Mouse (Mus musculus) heart, embryonic 16.5 days (tissue): ENCODE results near the gene Atp6v1g1. TPM values are rescaled to one million over a fixed set of nuclear protein-coding genes. Genes with fewer than 3 reads are reported as not detected.

Experiments
- ATAC-seq: fragments of 200-750 bp; cut with Nextera tagmentation; replicated peaks from 2 replicates; pipeline ENCODE4 v1.8.0; 2017; ENCODE audit warnings: moderate number of reproducible peaks; ENCODE audit not compliant: insufficient read depth, low FRiP score; ENCODE audit errors: extremely low read depth
- H3K27ac ChIP-seq: fragments of 300-500 bp; sonication (generic); 2 replicates; pipeline ENCODE4 v1.5.1; 2014; ENCODE audit warnings: mild to moderate bottlenecking, low read length, control low read depth, moderate library complexity
- H3K27me3 ChIP-seq: fragments of 300-500 bp; sonication (generic); 2 replicates; pipeline ENCODE4 v1.6.1; 2014; ENCODE audit warnings: low read length, mixed read lengths; ENCODE audit not compliant: control insufficient read depth, insufficient read depth
- H3K36me3 ChIP-seq: fragments of 300-500 bp; sonication (generic); 2 replicates; pipeline ENCODE4 v1.6.1; 2014; ENCODE audit not compliant: control insufficient read depth, insufficient read depth
- H3K4me1 ChIP-seq: fragments of 300-500 bp; sonication (generic); 2 replicates; pipeline ENCODE4 v1.6.1; 2014; ENCODE audit warnings: low read length, mixed read lengths; ENCODE audit not compliant: control insufficient read depth, insufficient read depth
- H3K4me2 ChIP-seq: fragments of 300-500 bp; sonication (generic); 2 replicates; pipeline ENCODE4 v1.6.1; 2014; ENCODE audit warnings: low read depth, mild to moderate bottlenecking, control low read depth, low read length
- H3K4me3 ChIP-seq: fragments of 300-500 bp; sonication (generic); 2 replicates; pipeline ENCODE4 v1.5.1; 2014; ENCODE audit warnings: mild to moderate bottlenecking, control low read depth, low read length
- H3K9ac ChIP-seq: fragments of 300-500 bp; sonication (generic); 2 replicates; pipeline ENCODE4 v1.6.1; 2014; ENCODE audit warnings: low read length, control low read depth
- H3K9me3 ChIP-seq: fragments of 300-500 bp; sonication (generic); replicated peaks from 2 replicates; pipeline ENCODE4 v1.6.1; 2016; ENCODE audit warnings: low read length; ENCODE audit not compliant: control insufficient read depth
- WGBS: fragments of 180-500 bp; shearing (Covaris S2); extraction: QIAGEN DNeasy Blood & Tissue Kit; methylation state at CpG from one replicate; pipeline ENCODE4 v1.1.7; 2014; 5-methylcytosine and 5-hydroxymethylcytosine counted together
- polyA plus RNA-seq: library from polyadenylated mRNA; unstranded; fragments of >200 nt; fragmentation: Nextera tagmentation; extraction: Ambion mirVana; gene quantifications from 2 replicates; pipeline ENCODE4 v1.2.1, GENCODE M21; 2015

Atp6v1g1 gene
- polyA plus RNA-seq, 1 experiment from 2014 or later: 238 TPM

GRCm38 (mm10) chr4:63561861-63562675 is 17.5 kb downstream of the Atp6v1g1 start:
- H3K27ac ChIP-seq: peak overlapping the region; percentile 52
- H3K4me3 ChIP-seq: no peak overlapping the region
- no peaks in the 10 kb centered on the region for H3K27me3 ChIP-seq
- H3K9ac ChIP-seq: no peak overlapping the region
- H3K4me2 ChIP-seq: no peak overlapping the region
- H3K9me3 ChIP-seq: no peaks in the 10 kb centered on the region
- peaks cover 27% of the 10 kb centered on the region for H3K4me1 ChIP-seq
- H3K36me3 ChIP-seq: 0 out of 2 replicates have a peak, but pooled peaks cover 3% of the 10 kb centered on the region
- no peak for ATAC-seq
- WGBS: 68% methylated on average over 7 of the region's 7 CpGs

GRCm38 (mm10) chr4:63562742-63563141 is 18.2 kb downstream of the Atp6v1g1 start:
- Histone ChIP-seq H3K27me3 (no peaks in the 10 kb centered on the region), H3K4me3 (no peak overlapping the region), H3K9ac (no peak overlapping the region), H3K4me2 (no peak overlapping the region), H3K9me3 (no peaks in the 10 kb centered on the region), H3K27ac (no peak overlapping the region), H3K4me1 (peaks cover 20% of the 10 kb centered on the region), H3K36me3 (0 out of 2 replicates have a peak, but pooled peaks cover 3% of the 10 kb centered on the region)
- WGBS: 74% methylated on average over 4 of the region's 4 CpGs
- no peak for ATAC-seq

GRCm38 (mm10) chr4:63567712-63568390 is 23.3 kb downstream of the Atp6v1g1 start:
- H3K4me2 ChIP-seq: no peak overlapping the region
- no peak overlapping the region for H3K27ac ChIP-seq
- H3K4me1 ChIP-seq: no peaks in the 10 kb centered on the region; the same call in 1 of the 2 replicates
- H3K9ac ChIP-seq: no peak overlapping the region
- WGBS: 59% methylated on average over 10 of the region's 10 CpGs
- no peaks in the 10 kb centered on the region for H3K27me3 ChIP-seq
- ATAC-seq: peak; percentile 65; the same call in 1 of the 2 replicates
- H3K9me3 ChIP-seq: no peaks in the 10 kb centered on the region
- 0 out of 2 replicates have a peak, but pooled peaks cover 3% of the 10 kb centered on the region for H3K36me3 ChIP-seq
- no peak overlapping the region for H3K4me3 ChIP-seq

- Histone ChIP-seq H3K4me3 (no peak overlapping the region), H3K9ac (no peak overlapping the region), H3K36me3 (peaks cover 7% of the 10 kb centered on the region; the same call in 1 of the 2 replicates), H3K27me3 (no peaks in the 10 kb centered on the region), H3K4me1 (no peaks in the 10 kb centered on the region; the same call in 1 of the 2 replicates), H3K27ac (no peak overlapping the region), H3K9me3 (no peaks in the 10 kb centered on the region; the same call in 1 of the 2 replicates), H3K4me2 (no peak overlapping the region)
- 78% methylated on average over 8 of the region's 8 CpGs for WGBS
- ATAC-seq: no peak
These were observed 24.8 kb downstream of the Atp6v1g1 start for GRCm38 (mm10) chr4:63569322-63569721.

DNA sequence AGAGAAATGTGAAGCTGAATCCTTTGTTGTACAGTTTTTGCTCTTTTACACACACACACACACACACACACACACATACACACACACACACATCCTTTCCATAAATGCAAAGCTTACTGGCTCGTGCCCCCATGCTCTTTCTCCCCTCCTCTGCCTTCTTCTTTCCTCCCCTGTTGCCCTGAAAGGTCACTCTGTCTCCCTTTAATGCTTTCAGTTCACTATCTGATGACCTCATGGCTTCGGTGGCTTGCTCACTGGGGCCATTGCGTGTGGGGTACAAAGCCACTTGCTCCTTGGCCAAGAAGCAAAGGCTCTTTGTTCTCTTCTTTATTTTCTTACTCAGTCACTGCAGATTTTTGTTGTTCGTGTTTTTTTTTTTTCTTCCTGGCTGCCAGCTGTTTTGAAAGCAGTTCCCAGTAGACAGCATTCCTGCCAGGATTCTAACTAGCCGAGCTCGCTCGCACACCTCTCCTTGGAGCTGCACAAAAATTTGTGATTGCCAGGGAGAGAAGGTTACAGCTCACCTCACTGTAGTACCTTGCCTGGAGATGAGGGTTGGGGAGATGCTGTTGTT is 25.7 kb downstream of the Atp6v1g1 start:
- H3K27me3 ChIP-seq: no peaks in the 10 kb centered on the region
- no peak overlapping the region for H3K9ac ChIP-seq
- H3K27ac ChIP-seq: no peak overlapping the region
- H3K4me3 ChIP-seq: no peak overlapping the region
- H3K4me1 ChIP-seq: no peaks in the 10 kb centered on the region; the same call in 1 of the 2 replicates
- 48% methylated on average over 7 of the region's 7 CpGs for WGBS
- peaks cover 7% of the 10 kb centered on the region; the same call in 1 of the 2 replicates for H3K36me3 ChIP-seq
- ATAC-seq: no peak
- no peak overlapping the region for H3K4me2 ChIP-seq
- H3K9me3 ChIP-seq: no peaks in the 10 kb centered on the region; the same call in 1 of the 2 replicates

DNA sequence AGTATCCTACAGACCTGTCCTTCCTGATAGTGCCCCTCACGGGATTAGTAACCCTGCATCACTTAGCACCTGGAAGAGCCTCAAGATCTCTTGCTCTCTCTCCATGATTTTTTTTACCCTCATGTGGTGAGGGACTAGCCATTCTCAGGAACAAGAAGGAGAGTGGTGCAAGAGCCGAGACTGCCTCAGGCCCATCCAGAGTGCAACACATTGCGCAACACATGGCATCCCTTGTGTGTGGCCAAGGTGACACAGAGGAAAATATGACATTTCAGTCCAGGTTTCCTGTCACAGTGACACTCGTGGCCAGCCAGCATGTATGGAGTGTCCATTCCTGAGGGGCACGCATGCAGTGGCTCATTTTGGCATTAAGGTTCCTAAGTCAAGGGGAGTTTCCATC is 28.0 kb downstream of the Atp6v1g1 start:
- Histone ChIP-seq H3K36me3 (peaks cover 4% of the 10 kb centered on the region; the same call in 1 of the 2 replicates), H3K9me3 (peaks cover 4% of the 10 kb centered on the region; the same call in 1 of the 2 replicates), H3K27me3 (no peaks in the 10 kb centered on the region), H3K4me3 (no peak overlapping the region), H3K9ac (no peak overlapping the region), H3K4me2 (no peak overlapping the region), H3K27ac (no peak overlapping the region), H3K4me1 (no peaks in the 10 kb centered on the region; the same call in 1 of the 2 replicates)
- ATAC-seq: no peak
- WGBS: 90% methylated on average over 5 of the region's 5 CpGs

GRCm38 (mm10) chr4:63579649-63580048 is 35.1 kb downstream of the Atp6v1g1 start:
- no peak overlapping the region for H3K4me2 ChIP-seq
- no peaks in the 10 kb centered on the region for H3K4me1 ChIP-seq
- ATAC-seq: no peak
- no peaks in the 10 kb centered on the region for H3K27me3 ChIP-seq
- no peak overlapping the region for H3K9ac ChIP-seq
- H3K27ac ChIP-seq: no peak overlapping the region
- WGBS: 83% methylated on average over 14 of the region's 14 CpGs
- H3K36me3 ChIP-seq: no peaks in the 10 kb centered on the region; the same call in 1 of the 2 replicates
- no peak overlapping the region for H3K4me3 ChIP-seq
- 0 out of 2 replicates have a peak, but pooled peaks cover 4% of the 10 kb centered on the region for H3K9me3 ChIP-seq

GRCm38 (mm10) chr4:63580078-63580477 is 35.5 kb downstream of the Atp6v1g1 start:
- Histone ChIP-seq H3K4me2 (no peak overlapping the region), H3K27ac (no peak overlapping the region), H3K36me3 (no peaks in the 10 kb centered on the region; the same call in 1 of the 2 replicates), H3K27me3 (no peaks in the 10 kb centered on the region), H3K9me3 (0 out of 2 replicates have a peak, but pooled peaks cover 4% of the 10 kb centered on the region), H3K4me3 (no peak overlapping the region), H3K4me1 (no peaks in the 10 kb centered on the region), H3K9ac (no peak overlapping the region)
- ATAC-seq: no peak
- WGBS: 55% methylated on average over 6 of the region's 6 CpGs
